Mouse (Mus musculus) kidney, postnatal 14 days (tissue): ENCODE measurements at regions not wholly inside any gene's neighbourhood (a gene's known extent, or its start where the extent isn't known, plus 50 kb on each side); places are given as distances from the start of the nearest gene placed in this dataset.

Source experiments
- DNase-seq: peaks from one replicate; pipeline ENCODE4 v3.0.0; 2022; ENCODE audit warnings: mixed read lengths

DNA sequence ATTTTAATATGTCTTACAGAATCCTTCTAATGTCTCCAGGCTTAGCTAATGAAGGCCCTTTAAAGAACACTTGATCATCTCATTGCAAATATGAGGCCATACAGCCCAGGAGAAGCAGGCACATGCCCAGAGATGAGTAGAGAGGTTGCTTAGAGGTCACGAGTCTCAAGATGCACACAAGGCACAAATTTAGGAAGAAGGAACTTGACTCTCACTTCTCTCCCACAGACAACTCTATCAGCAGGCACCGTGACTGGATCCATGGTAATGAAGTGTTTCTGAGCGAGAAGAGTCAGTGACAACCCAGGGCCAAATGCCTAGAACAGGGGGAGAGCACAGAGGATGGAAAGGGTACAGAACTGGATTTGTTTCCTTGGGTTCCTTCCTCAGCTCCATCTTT is 392.7 kb upstream of the Klf4 start:
- no peak for DNase-seq

DNA sequence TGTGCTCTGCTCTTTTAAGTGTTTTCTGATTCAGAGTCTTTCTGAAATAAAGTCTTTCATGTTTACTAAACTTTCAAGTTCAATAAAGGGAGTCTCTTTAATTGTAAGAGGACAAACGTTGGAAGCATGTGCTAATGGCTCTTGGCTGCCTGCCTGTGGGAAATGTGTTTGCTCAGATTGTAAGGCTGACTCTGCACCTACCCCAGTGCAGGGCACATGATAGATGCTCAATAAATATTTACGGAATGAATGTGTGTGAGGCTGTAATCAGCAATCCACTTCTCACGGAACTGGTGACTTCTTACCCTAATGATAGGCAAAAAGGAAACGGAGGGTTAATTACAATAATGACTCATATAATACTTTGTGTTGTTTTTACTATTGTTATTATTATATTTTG is 389.0 kb upstream of the Klf4 start:
- no peak for DNase-seq

DNA sequence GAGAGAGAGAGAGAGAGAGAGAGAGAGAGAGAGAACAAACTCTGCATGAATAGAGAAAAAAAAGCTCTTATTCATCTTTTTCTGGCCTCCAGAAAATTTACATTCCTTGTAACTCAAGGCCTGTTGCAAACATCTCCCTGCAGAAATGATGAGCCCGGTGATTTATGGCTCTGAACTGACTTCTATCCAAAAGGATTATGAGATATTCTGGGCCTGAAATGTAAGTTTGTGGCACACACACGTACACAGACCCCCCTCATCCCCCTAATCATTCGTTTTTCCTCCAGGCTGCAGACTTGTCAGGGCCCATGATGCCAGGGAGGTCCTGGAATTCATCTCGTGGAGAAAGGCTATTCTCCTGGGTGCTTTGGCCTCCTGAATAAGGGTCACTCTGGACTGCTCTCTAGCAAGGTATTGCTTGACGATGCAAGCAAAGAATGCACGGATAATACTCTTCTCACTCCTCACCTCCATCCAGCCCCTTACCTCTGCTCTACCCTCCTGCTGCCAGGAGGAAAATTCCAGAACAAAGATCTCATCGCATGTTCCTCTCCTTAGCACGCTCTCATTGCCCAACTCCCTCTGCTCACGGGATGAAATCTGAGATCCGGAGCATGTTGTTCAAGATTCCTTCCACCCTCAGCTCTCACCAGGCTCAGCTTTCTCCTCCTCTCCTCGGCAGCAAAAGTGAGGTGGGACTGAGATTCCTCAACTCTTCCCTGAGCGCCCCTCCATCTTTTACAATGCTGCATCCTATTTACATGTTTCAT is 362.0 kb upstream of the Klf4 start:
- DNase-seq, result no peak

DNA sequence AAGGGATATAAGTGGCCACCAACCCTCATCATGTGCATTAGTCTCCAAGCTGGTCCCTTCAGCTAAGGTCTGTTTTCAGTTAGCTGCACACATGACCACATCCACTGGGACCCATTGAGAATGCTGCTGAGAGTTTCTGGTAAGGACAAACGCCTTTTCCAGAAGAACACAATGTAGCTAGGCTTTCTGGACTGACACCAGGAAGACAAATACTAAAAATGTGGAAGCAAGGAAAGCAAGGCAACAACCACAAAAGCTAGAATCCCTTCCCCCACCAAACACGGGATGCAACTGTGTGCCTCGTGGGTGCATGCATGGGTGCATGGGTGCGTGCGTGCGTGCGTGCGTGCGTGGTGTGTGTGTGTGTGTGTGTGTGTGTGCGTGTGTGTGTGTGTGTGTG is 359.4 kb upstream of the Klf4 start:
- no peak for DNase-seq

- no peak for DNase-seq
Observed at GRCm38 (mm10) chr4:55887581-55887980, 355.3 kb upstream of the Klf4 start.

DNA sequence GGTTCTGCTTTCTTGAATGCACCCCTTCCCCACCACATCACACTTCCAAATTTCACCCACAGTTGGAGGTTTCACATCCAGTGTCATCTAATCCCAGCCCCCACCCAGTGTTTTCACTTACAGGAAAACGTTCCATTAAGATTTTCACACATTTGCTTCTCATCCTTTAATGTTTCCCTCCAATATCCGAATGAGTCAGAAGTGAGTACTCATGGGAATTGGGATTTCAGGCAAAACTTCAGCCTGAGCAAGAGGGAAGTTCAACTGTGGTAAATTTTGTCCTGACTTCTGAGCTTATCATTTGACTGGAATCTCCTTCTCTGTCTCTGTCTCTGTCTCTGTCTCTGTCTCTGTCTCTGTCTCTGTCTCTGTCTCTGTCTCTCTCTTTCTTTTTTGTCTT is 350.3 kb upstream of the Klf4 start:
- no peak for DNase-seq

GRCm38 (mm10) chr4:55875304-55875703 is 343.0 kb upstream of the Klf4 start:
- no peak for DNase-seq

GRCm38 (mm10) chr4:55874875-55875274 is 342.6 kb upstream of the Klf4 start:
- no peak for DNase-seq

GRCm38 (mm10) chr4:55874276-55874675 is 342.0 kb upstream of the Klf4 start:
- no peak for DNase-seq

GRCm38 (mm10) chr4:55860055-55860454 is 327.8 kb upstream of the Klf4 start:
- DNase-seq, result no peak

DNA sequence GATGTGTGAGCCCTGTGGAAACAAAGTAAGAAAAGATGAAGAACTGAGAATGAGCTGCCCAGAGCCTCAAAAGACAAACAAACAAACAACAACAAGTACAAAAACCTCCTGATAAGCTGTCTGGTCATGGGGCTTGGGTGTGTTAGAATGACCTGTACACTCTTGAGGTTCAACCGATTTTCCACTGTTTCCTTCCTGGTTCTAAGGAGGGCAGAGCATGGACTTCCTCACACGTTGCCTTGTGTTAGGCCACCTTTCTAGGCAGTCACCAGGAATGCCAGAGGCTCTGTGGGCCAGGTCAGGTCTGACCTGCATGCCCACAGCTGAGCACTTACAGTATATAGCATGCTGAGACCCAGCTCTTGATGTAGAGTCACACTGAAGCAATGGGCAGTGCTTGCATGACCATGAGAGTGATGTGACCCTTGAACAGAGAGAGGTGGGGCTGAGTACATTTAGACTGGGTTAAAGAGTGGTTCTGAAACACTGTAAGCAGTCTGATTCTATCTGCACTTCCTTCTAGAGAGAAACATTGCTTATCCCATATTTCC is 327.0 kb upstream of the Klf4 start:
- DNase-seq, result no peak

DNA sequence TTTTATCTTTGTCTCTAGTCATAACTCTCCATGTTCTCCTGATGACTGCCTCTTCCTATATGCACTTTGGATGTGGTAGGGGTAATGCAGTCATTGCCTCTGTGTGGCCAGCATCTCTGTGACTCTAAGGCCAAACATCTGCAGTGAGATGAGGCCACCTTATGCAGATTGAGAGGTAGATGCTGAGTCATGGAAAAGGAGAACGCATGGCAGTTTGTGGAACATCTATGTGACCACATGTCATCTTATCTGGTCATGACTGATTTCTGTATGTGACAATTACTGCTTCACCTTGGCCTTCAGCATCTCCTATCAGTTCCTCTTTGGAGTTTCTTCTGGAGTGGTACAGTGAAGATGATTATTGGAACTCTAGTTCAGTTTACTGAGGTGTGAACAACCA is 319.2 kb upstream of the Klf4 start:
- DNase-seq, result no peak

- no peak for DNase-seq
Observed at GRCm38 (mm10) chr4:55851027-55851426, 318.8 kb upstream of the Klf4 start.

DNA sequence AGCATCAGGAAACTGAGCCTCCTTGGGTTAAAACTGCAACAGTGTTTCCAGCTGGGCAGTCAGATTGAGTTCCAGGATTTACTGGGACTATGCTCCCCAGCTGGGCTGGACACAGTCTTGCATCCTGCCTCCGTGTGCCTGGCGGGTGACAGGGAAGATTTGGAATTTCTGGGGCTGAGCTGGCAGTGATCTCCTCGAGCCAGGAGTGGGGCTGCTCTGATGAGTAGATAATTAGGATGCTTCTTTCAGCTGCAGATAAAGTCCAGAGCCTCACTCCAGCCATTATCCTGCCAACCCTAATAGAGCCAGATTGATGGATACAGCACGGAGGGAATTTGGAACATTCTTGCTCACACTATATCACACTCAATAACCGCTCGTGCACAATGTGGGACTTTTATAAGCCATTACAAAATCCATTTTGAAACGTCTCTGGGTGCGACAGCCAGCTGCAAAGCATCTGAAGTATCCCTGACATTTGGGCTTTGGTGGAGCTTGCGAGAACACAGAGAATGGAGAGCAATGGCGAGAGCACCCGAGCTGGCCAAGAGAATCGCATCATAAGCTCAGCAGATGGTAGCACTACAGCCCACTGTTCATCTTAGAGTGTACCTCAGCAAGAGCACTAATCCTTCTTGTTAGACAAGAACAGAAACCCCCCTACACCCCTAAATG is 311.6 kb upstream of the Klf4 start:
- DNase-seq, result peak; percentile 6

DNA sequence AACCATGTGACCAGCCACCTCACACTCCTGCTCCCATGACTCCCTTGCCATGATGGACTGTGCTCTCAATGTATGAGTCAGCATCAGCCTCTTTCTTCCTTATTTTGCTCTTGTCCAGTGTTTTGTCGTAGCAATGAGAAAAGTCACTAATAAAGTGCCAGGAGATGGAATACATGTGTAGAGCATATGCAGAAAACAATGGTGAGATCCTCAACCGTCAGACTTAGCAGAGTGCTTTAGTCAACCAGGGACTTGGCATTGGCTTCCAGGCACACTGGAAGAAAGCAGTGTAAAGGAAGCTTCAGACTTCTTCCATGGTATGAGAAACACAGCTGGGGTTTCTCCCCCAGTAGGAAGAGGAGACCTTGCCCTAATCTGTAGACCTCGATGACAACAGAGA is 306.3 kb upstream of the Klf4 start:
- no peak for DNase-seq

- no peak for DNase-seq
Observed at GRCm38 (mm10) chr4:55824047-55824760, 291.9 kb upstream of the Klf4 start.

GRCm38 (mm10) chr4:55823583-55823982 is 291.3 kb upstream of the Klf4 start:
- no peak for DNase-seq

GRCm38 (mm10) chr4:55817035-55817818 is 285.0 kb upstream of the Klf4 start:
- DNase-seq, result no peak

DNA sequence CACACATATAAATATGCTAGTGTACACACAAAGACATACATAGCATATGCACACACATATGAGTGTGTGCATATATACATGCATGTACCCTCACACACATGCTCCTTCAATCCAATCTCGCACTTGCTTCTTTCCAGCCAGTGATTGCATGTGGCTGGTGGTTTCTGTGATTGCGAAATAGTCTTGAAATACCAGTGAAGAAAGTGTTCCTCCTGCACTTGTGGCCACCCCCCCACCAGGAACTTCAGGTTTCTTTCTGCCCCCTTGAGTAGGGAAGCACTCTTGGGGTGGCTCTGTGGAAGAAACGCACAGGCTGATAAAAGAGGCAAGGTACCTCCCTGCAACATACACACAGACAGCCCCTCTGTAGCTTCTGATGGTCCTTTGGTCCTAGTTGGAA is 283.6 kb upstream of the Klf4 start:
- DNase-seq, result no peak

DNA sequence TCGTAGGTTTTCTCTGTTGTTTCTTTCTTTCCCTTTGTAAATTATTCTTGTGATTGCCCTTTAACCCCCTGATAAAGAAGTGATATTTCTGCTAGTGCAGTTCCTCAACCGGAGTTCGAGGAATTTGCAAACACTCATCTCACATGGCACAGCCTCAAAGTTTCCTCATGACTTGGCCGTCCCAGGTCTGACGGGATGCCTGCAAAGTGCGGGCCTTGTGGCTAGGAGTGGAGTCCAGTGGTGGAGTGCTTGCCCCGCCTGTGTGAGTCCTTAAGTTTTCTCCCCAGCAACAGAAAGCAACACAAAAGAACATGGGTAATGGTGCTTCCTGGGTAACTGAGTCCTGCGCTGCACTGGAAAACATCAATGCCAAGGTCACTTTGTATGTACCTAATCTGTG is 280.6 kb upstream of the Klf4 start:
- no peak for DNase-seq

DNA sequence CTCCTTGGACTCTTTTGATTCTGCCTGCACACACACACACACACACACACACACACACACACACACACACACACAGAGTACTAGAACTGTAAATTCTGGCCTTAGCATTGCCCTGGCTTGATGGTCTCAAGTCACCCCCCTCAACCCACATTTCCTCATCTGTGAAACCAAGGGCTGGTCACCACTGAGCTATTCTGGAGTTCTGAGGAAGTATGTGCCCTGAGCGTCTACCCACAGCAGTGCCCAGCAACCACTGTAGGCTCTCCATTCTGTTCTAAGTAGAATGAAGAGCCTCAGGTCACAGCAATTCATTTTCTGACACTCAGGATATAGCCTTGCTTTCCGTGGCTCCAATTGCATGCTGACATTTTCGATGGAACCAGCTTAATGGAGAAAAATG is 279.4 kb upstream of the Klf4 start:
- DNase-seq, result no peak

GRCm38 (mm10) chr4:55808501-55808900 is 276.2 kb upstream of the Klf4 start:
- DNase-seq, result no peak

DNA sequence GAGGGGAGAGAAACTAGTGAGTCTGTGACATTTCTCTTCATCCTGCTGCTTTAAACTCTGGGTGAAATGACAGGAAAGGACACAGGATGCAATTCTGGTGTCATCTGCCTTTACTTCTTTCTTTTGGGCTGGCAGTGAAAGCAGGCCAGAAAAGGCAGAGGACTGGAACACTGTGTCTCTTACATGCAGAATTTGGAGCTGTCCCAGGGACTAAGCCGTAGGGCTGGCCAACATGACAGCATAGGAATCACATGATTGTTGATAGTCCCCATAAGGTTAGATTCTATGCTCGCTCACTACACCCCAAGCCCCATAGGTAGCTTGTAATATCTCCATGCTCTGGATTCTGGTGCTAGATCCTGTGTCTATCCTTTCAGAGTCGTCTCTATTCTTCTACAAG is 274.5 kb upstream of the Klf4 start:
- DNase-seq, result no peak
